Comparison of ENCODE assay signal across 14 mouse cellular contexts in the genomic region with DNA sequence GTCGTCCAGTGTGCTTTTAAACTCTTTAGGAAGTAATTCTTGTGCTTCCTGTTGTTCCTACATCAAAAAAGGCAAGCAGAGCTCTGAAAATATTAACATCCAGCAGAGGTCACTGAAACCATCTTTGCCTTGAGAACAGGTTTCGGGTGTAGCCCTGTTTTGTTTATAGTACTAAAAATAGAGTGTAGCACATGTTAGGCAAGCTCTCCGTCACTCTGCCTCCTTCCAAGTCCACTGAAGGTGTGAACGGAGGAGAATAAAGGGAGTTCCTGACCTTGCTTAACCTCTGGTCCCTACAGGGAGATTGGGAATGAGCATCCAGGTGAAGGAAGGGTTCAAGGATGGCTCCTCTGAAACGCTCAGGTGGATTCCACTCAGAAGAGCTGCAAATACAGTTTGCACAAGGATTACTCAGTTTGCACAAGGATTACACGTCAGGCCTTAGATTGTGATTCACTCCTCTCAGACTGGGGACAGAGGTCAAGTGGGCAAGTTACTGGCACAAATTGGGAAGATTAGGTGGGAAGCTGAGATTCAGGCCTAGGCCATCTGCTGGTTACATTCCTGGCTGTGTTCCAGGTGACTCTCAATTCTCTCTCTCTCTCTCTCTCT.
DNase-seq lines count a peak whose midpoint lies in the region; ATAC-seq and TF ChIP-seq lines count a peak whose summit lies in the region.
"Had no signal": no experiment of that assay in that cellular context is flagged by ENCODE, and none has a peak within 500 bp of the region (broad histone marks: within the 10 kb centered on the region; RNA-seq: fewer than 3 reads in every experiment).

No protein-coding gene starts in this region.

- no peak overlapping the region for H3K27ac ChIP-seq in forebrain, postnatal 0 days (ENCODE audit: low read depth, low read length)
- H3K27ac ChIP-seq in forebrain, embryonic 15.5 days (replicated peaks) = no peak overlapping the region
- H3K27ac ChIP-seq in kidney, postnatal 0 days = no peak overlapping the region
- no peak overlapping the region for H3K27ac ChIP-seq in kidney, embryonic 16.5 days (ENCODE audit: low read length)
- no peak overlapping the region for H3K27ac ChIP-seq in CH12.LX (ENCODE audit: insufficient read depth, low read depth)
- no peak overlapping the region for H3K27ac ChIP-seq in intestine, embryonic 15.5 days
- H3K27ac ChIP-seq: heart, embryonic 13.5 days; hindbrain, embryonic 15.5 days; limb, embryonic 12.5 days had no signal

- TF ChIP-seq POLR2A in CH12.LX (IDR thresholded peaks at IDR 0.05; ENCODE audit: low read depth, low read length) = no peak

- TF ChIP-seq EP300 in CH12.LX (IDR thresholded peaks at IDR 0.05; ENCODE audit: low read length) = no peak

- dilution Hi-C loops in CH12.LX (cut with MboI; ENCODE audit: extremely low pct_ligation_motif_present, extremely low pct_unique_long_range_greater_than_20kb, low sequenced_read_pairs) = no loop called here

- WGBS in forebrain, postnatal 0 days = 50% methylated on average over 6 of the region's 6 CpGs
- 59% methylated on average over 6 of the region's 6 CpGs for WGBS in forebrain, embryonic 15.5 days
- WGBS in kidney, postnatal 0 days = 21% methylated on average over 6 of the region's 6 CpGs
- WGBS in kidney, embryonic 16.5 days = 23% methylated on average over 6 of the region's 6 CpGs
- WGBS in intestine, embryonic 15.5 days = 15% methylated on average over 6 of the region's 6 CpGs

- H3K4me2 ChIP-seq in forebrain, postnatal 0 days (ENCODE audit: low read depth) = no peak overlapping the region
- no peak overlapping the region for H3K4me2 ChIP-seq in forebrain, embryonic 15.5 days (replicated peaks)
- no peak overlapping the region for H3K4me2 ChIP-seq in kidney, postnatal 0 days (ENCODE audit: low read length)
- H3K4me2 ChIP-seq in kidney, embryonic 16.5 days (replicated peaks; ENCODE audit: low read depth, low read length) = no peak overlapping the region
- no peak overlapping the region for H3K4me2 ChIP-seq in CH12.LX (ENCODE audit: insufficient read depth, low read depth, poor library complexity, severe bottlenecking)
- 0 out of 2 replicates have a peak overlapping the region, but pooled peaks have one; percentile 6 for H3K4me2 ChIP-seq in intestine, embryonic 15.5 days (replicated peaks)
- H3K4me2 ChIP-seq: heart, embryonic 13.5 days; hindbrain, embryonic 15.5 days; limb, embryonic 12.5 days had no signal

- H3K9ac ChIP-seq in forebrain, postnatal 0 days = no peak overlapping the region
- H3K9ac ChIP-seq in forebrain, embryonic 15.5 days (replicated peaks) = no peak overlapping the region
- no peak overlapping the region for H3K9ac ChIP-seq in kidney, postnatal 0 days (ENCODE audit: low read depth, low read length)
- no peak overlapping the region for H3K9ac ChIP-seq in kidney, embryonic 16.5 days (replicated peaks; ENCODE audit: low read length)
- H3K9ac ChIP-seq in CH12.LX (ENCODE audit: insufficient read depth, low read depth) = no peak overlapping the region
- H3K9ac ChIP-seq in intestine, embryonic 15.5 days = no peak overlapping the region
- H3K9ac ChIP-seq: heart, embryonic 13.5 days; hindbrain, embryonic 15.5 days; limb, embryonic 12.5 days had no signal

- TF ChIP-seq CTCF in forebrain, postnatal 0 days (IDR thresholded peaks at IDR 0.05; ENCODE audit: low read depth) = 0 out of 2 replicates have a peak, but pooled peaks have one; percentile 10
- TF ChIP-seq CTCF in kidney, postnatal 0 days (IDR thresholded peaks at IDR 0.05; ENCODE audit: low read depth) = peak; percentile 41; the same call in 1 of the 2 replicates
- TF ChIP-seq CTCF in CH12.LX (conservative IDR thresholded peaks at IDR 0.05 in 1 of 2, IDR thresholded peaks at IDR 0.05 in 1 of 2; ENCODE audit: low read depth in 2 of 2, low read length in 2 of 2) = peak in 1 of 2 experiments; percentile 10; a peak in 1 of 4 replicates

- ATAC-seq in forebrain, postnatal 0 days = no peak
- no peak for ATAC-seq in forebrain, embryonic 15.5 days (replicated peaks)
- no peak for ATAC-seq in kidney, postnatal 0 days (replicated peaks; ENCODE audit: low FRiP score, low read depth)
- no peak for ATAC-seq in kidney, embryonic 16.5 days (ENCODE audit: low FRiP score, low TSS enrichment)
- peak; percentile 81 for ATAC-seq in intestine, embryonic 15.5 days
- no peak for ATAC-seq in inflammation-experienced regulatory T-cells, adult 6 months
- ATAC-seq: forebrain, embryonic 16.5 days had no signal

- in situ Hi-C loops in CH12.LX (cut with MboI; ENCODE audit: low pct_ligation_motif_present, low pct_unique_long_range_greater_than_20kb, low sequenced_read_pairs) = no loop called here

- H3K36me3 ChIP-seq in forebrain, postnatal 0 days (ENCODE audit: insufficient read depth) = no peaks in the 10 kb centered on the region
- no peaks in the 10 kb centered on the region for H3K36me3 ChIP-seq in forebrain, embryonic 15.5 days
- no peaks in the 10 kb centered on the region for H3K36me3 ChIP-seq in kidney, postnatal 0 days (ENCODE audit: insufficient read depth, low read length)
- H3K36me3 ChIP-seq in kidney, embryonic 16.5 days (ENCODE audit: insufficient read depth, low read length) = no peaks in the 10 kb centered on the region
- no peaks in the 10 kb centered on the region for H3K36me3 ChIP-seq in CH12.LX (replicated peaks in 1 of 2; ENCODE audit: control insufficient read depth in 1 of 2, insufficient read depth in 1 of 2, low read length in 1 of 2)
- no peaks in the 10 kb centered on the region for H3K36me3 ChIP-seq in intestine, embryonic 15.5 days
- H3K36me3 ChIP-seq: heart, embryonic 13.5 days; hindbrain, embryonic 15.5 days; limb, embryonic 12.5 days had no signal

- TF ChIP-seq RAD21 in CH12.LX (IDR thresholded peaks at IDR 0.05; ENCODE audit: low read depth, low read length) = no peak; the same call in 1 of the 2 replicates

- no peaks in the 10 kb centered on the region for H3K9me3 ChIP-seq in forebrain, postnatal 0 days (ENCODE audit: low read length)
- no peaks in the 10 kb centered on the region for H3K9me3 ChIP-seq in forebrain, embryonic 15.5 days
- H3K9me3 ChIP-seq in kidney, postnatal 0 days (replicated peaks; ENCODE audit: low read length) = no peaks in the 10 kb centered on the region
- no peaks in the 10 kb centered on the region for H3K9me3 ChIP-seq in kidney, embryonic 16.5 days (ENCODE audit: low read length)
- H3K9me3 ChIP-seq in CH12.LX (replicated peaks; ENCODE audit: low read length) = no peaks in the 10 kb centered on the region
- no peaks in the 10 kb centered on the region for H3K9me3 ChIP-seq in intestine, embryonic 15.5 days
- H3K9me3 ChIP-seq: heart, embryonic 13.5 days; hindbrain, embryonic 15.5 days; limb, embryonic 12.5 days had no signal

- H3K27me3 ChIP-seq in forebrain, postnatal 0 days (ENCODE audit: insufficient read depth, low read length) = no peaks in the 10 kb centered on the region
- no peaks in the 10 kb centered on the region for H3K27me3 ChIP-seq in forebrain, embryonic 15.5 days
- H3K27me3 ChIP-seq in kidney, postnatal 0 days (ENCODE audit: insufficient read depth, low read length) = no peaks in the 10 kb centered on the region
- no peaks in the 10 kb centered on the region for H3K27me3 ChIP-seq in kidney, embryonic 16.5 days (ENCODE audit: insufficient read depth, low read length)
- H3K27me3 ChIP-seq in CH12.LX (replicated peaks) = no peaks in the 10 kb centered on the region
- H3K27me3 ChIP-seq in intestine, embryonic 15.5 days (replicated peaks) = no peaks in the 10 kb centered on the region
- H3K27me3 ChIP-seq: heart, embryonic 13.5 days; hindbrain, embryonic 15.5 days had no signal

- no peaks in the 10 kb centered on the region for H3K79me2 ChIP-seq in CH12.LX (replicated peaks; ENCODE audit: control insufficient read depth, extremely low read depth, insufficient read depth, poor library complexity, severe bottlenecking)

- no peak overlapping the region for H3K4me3 ChIP-seq in forebrain, postnatal 0 days (ENCODE audit: low read depth, low read length)
- no peak overlapping the region for H3K4me3 ChIP-seq in forebrain, embryonic 15.5 days
- H3K4me3 ChIP-seq in kidney, postnatal 0 days (replicated peaks; ENCODE audit: low read depth, low read length) = no peak overlapping the region
- no peak overlapping the region for H3K4me3 ChIP-seq in kidney, embryonic 16.5 days (ENCODE audit: low read length)
- no peak overlapping the region for H3K4me3 ChIP-seq in CH12.LX (replicated peaks in 1 of 3; ENCODE audit: low read depth in 2 of 3, low read length in 2 of 3, poor library complexity in 1 of 3)
- no peak overlapping the region for H3K4me3 ChIP-seq in intestine, embryonic 15.5 days (replicated peaks)
- H3K4me3 ChIP-seq: heart, embryonic 13.5 days; hindbrain, embryonic 15.5 days; limb, embryonic 12.5 days had no signal

- no peak for DNase-seq in forebrain, postnatal 0 days
- DNase-seq in kidney, postnatal 0 days (ENCODE audit: low spot score) = peak; percentile 66
- peak; percentile 17 for DNase-seq in CH12.LX (ENCODE audit: extremely low read depth)
- DNase-seq in adrenal gland, postnatal 25 days = no peak
- DNase-seq: cerebellum, adult 9-11 months; gastrocnemius, postnatal 36 days had no signal

- peaks cover 5% of the 10 kb centered on the region; the same call in 1 of the 2 replicates for H3K4me1 ChIP-seq in forebrain, postnatal 0 days (ENCODE audit: insufficient read depth)
- H3K4me1 ChIP-seq in forebrain, embryonic 15.5 days = 0 out of 2 replicates have a peak, but pooled peaks cover 7% of the 10 kb centered on the region
- H3K4me1 ChIP-seq in kidney, postnatal 0 days (replicated peaks; ENCODE audit: insufficient read depth, low read length) = 0 out of 2 replicates have a peak, but pooled peaks cover 10% of the 10 kb centered on the region
- H3K4me1 ChIP-seq in kidney, embryonic 16.5 days (ENCODE audit: insufficient read depth, low read length) = peaks cover 27% of the 10 kb centered on the region
- peaks cover 0 to 7% of the 10 kb centered on the region in 2 experiments; a peak in 2 of 4 replicates for H3K4me1 ChIP-seq in CH12.LX (ENCODE audit: control insufficient read depth in 1 of 2, insufficient read depth in 2 of 2)
- H3K4me1 ChIP-seq in intestine, embryonic 15.5 days (replicated peaks) = peaks cover 8% of the 10 kb centered on the region

TF ChIP-seq in CH12.LX, 34 proteins besides CTCF, POLR2A, EP300 and RAD21 (continues in another document):
- TF ChIP-seq E2F4 (IDR thresholded peaks at IDR 0.05; ENCODE audit: insufficient replicate concordance, low read depth, low read length) (no peak), USF2 (conservative IDR thresholded peaks at IDR 0.05; ENCODE audit: low read depth, low read length) (no peak), PAX5 (IDR thresholded peaks at IDR 0.05; ENCODE audit: low read length) (no peak), MAZ (IDR thresholded peaks at IDR 0.05; ENCODE audit: low read depth, low read length) (no peak), NRF1 (IDR thresholded peaks at IDR 0.05; ENCODE audit: low read depth, low read length) (no peak), TCF12 (IDR thresholded peaks at IDR 0.05; ENCODE audit: low read depth, low read length) (no peak), SIN3A (IDR thresholded peaks at IDR 0.05; ENCODE audit: low read length) (no peak), CHD1 (IDR thresholded peaks at IDR 0.05; ENCODE audit: low read depth, low read length) (no peak), GABPA (IDR thresholded peaks at IDR 0.05; ENCODE audit: insufficient replicate concordance, low read depth, low read length) (no peak), ZMIZ1 (IDR thresholded peaks at IDR 0.05; ENCODE audit: low read depth, low read length) (no peak)

Comparison
In these comparisons a context has a peak if more than half of its experiments do, and no peak if none do; other contexts are left out.
1. DNase-seq: peak in kidney, postnatal 0 days (single experiment) and CH12.LX (single experiment); none in forebrain, postnatal 0 days (single experiment) and adrenal gland, postnatal 25 days (single experiment).